Comparison of ENCODE assay signal across 8 mouse cellular contexts in genomic region chr15:84772191-84773111, GRCm38 (mm10). TPM values are rescaled to one million over a fixed set of nuclear protein-coding genes. Genes with fewer than 3 reads are reported as not detected.
A peak's percentile ranks its signal among the peaks of the same experiment; 100 is the strongest.
DNase-seq lines count a peak whose midpoint lies in the region; ATAC-seq and TF ChIP-seq lines count a peak whose summit lies in the region.

No protein-coding gene starts in this region.

- 0 out of 2 replicates have a peak, but pooled peaks cover 4% of the 10 kb centered on the region for H3K4me1 ChIP-seq in hindbrain, postnatal 0 days (ENCODE audit: insufficient read depth, low read length)
- peaks cover 31% of the 10 kb centered on the region for H3K4me1 ChIP-seq in hindbrain, embryonic 10.5 days (replicated peaks)

- H3K27ac ChIP-seq in hindbrain, postnatal 0 days, result no peak overlapping the region
- no peak overlapping the region for H3K27ac ChIP-seq in hindbrain, embryonic 10.5 days

- H3K27me3 ChIP-seq in hindbrain, postnatal 0 days (ENCODE audit: insufficient read depth, low read length), result no peaks in the 10 kb centered on the region
- no peaks in the 10 kb centered on the region; the same call in 1 of the 2 replicates for H3K27me3 ChIP-seq in hindbrain, embryonic 10.5 days (ENCODE audit: insufficient read depth, poor library complexity, severe bottlenecking)

- DNase-seq in hindbrain, postnatal 0 days (ENCODE audit: low spot score), result peak; percentile 61
- DNase-seq in hindbrain, embryonic 10.5 days (ENCODE audit: low spot score), result no peak
- DNase-seq in A20 (ENCODE audit: low read depth, low spot score) (peak; percentile 39), ZHBTc4 (ENCODE audit: low read depth, low spot score) (peak; percentile 85)
- DNase-seq in embryo, embryonic 11 days, result peak; percentile 47
- no peak for DNase-seq in right cerebral cortex, postnatal 4 days
- DNase-seq in heart, adult 18-20 months, result no peak
- DNase-seq in heart, adult 9 months (ENCODE audit: low spot score in 2 of 2), result no peak

- no peak overlapping the region for H3K9ac ChIP-seq in hindbrain, postnatal 0 days (replicated peaks; ENCODE audit: low read length)

- no peaks in the 10 kb centered on the region for H3K36me3 ChIP-seq in hindbrain, postnatal 0 days (ENCODE audit: insufficient read depth, low read length)
- no peaks in the 10 kb centered on the region for H3K36me3 ChIP-seq in hindbrain, embryonic 10.5 days

- H3K4me2 ChIP-seq in hindbrain, postnatal 0 days (ENCODE audit: low read depth, low read length), result no peak overlapping the region

- 67% methylated on average over 21 of the region's 21 CpGs for WGBS in hindbrain, postnatal 0 days
- 85% methylated on average over 21 of the region's 21 CpGs for whole genome bisulfite sequencing in hindbrain, embryonic 10.5 days

- ATAC-seq in hindbrain, postnatal 0 days, result peak; percentile 47

- H3K4me3 ChIP-seq in hindbrain, postnatal 0 days (ENCODE audit: low read length), result no peak overlapping the region
- no peak overlapping the region for H3K4me3 ChIP-seq in hindbrain, embryonic 10.5 days

- peak; percentile 74 for TF ChIP-seq CTCF in hindbrain, postnatal 0 days (IDR thresholded peaks at IDR 0.05; ENCODE audit: low read depth)

- H3K9me3 ChIP-seq in hindbrain, postnatal 0 days (ENCODE audit: low read length), result no peaks in the 10 kb centered on the region
- H3K9me3 ChIP-seq in hindbrain, embryonic 10.5 days, result no peaks in the 10 kb centered on the region

RNA-seq across cellular contexts. Expression of gene Arhgap8, which starts 52.6 kb away (rescaled TPM):
- 0.26 and 1.0 TPM in 2 replicates for total RNA-seq in hindbrain, postnatal 0 days (2014; rRNA removed)
- 0.72 and 0.80 TPM in 2 replicates for polyA plus RNA-seq in hindbrain, postnatal 0 days (2015; fragmentation: Nextera tagmentation; extraction: Ambion mirVana)
- 3.5 and 3.8 TPM in 2 replicates for polyA plus RNA-seq in hindbrain, embryonic 10.5 days (2016; fragmentation: Nextera tagmentation; extraction: Ambion mirVana)
- 1 to 10 TPM; 1.4 TPM for total RNA-seq in heart, adult 18-20 months (2021)

Comparison
In these comparisons a context has a peak if more than half of its experiments do, and no peak if none do; other contexts are left out.
1. DNase-seq: peak in hindbrain, postnatal 0 days (single experiment), A20 (single experiment), ZHBTc4 (single experiment) and embryo, embryonic 11 days (single experiment); none in hindbrain, embryonic 10.5 days (single experiment), right cerebral cortex, postnatal 4 days (single experiment), heart, adult 18-20 months (0 of 2) and heart, adult 9 months (0 of 2).